Mouse (Mus musculus) bone marrow, adult 2 months (tissue): Measurements from ENCODE around the gene Scn8a.

Experiments
- CTCF ChIP-seq: fragments of 200-500 bp; IDR thresholded peaks from 2 replicates; pipeline ENCODE4 v1.5.1; 2011; ENCODE audit warnings: low read length, control low read depth; ENCODE audit not compliant: control insufficient read depth, insufficient read depth
- POLR2A ChIP-seq: fragments of 200-500 bp; IDR thresholded peaks from 2 replicates; pipeline ENCODE4 v1.6.1; 2011; ENCODE audit warnings: low read depth, mild to moderate bottlenecking, control low read depth, low read length, borderline replicate concordance; ENCODE audit not compliant: control insufficient read depth

- no peak for TF ChIP-seq POLR2A
- peak; percentile 68; the same call in 1 of the 2 replicates for TF ChIP-seq CTCF
These were observed 173.0 kb downstream of the Scn8a start for GRCm38 (mm10) chr15:101042613-101043012.
